Mouse (Mus musculus) lung, postnatal 0 days (tissue): Measurements from ENCODE around the gene Pls1. TPM values are rescaled to one million over a fixed set of nuclear protein-coding genes. Genes with fewer than 3 reads are reported as not detected.

Experiments
- ATAC-seq: fragments of 200-750 bp; cut with Nextera tagmentation; 2 replicates; pipeline ENCODE4 v1.8.0; 2017; ENCODE audit warnings: moderate library complexity
- DNase-seq: peaks from one replicate; pipeline ENCODE4 v3.0.0-alpha.2; 2016; ENCODE audit warnings: low spot score
- H3K27ac ChIP-seq: fragments of 300-500 bp; sonication (generic); 2 replicates; pipeline ENCODE4 v1.5.1; 2014; ENCODE audit warnings: antibody characterized with exemption, mild to moderate bottlenecking, low read length, mixed read lengths
- H3K27me3 ChIP-seq: fragments of 300-500 bp; sonication (generic); replicated peaks from 2 replicates; pipeline ENCODE4 v1.6.1; 2014; ENCODE audit warnings: low read length, mixed read lengths; ENCODE audit not compliant: insufficient read depth
- H3K36me3 ChIP-seq: fragments of 300-500 bp; sonication (generic); 2 replicates; pipeline ENCODE4 v1.6.1; 2014; ENCODE audit warnings: low read length, mixed read lengths; ENCODE audit not compliant: insufficient read depth
- H3K4me1 ChIP-seq: fragments of 300-500 bp; sonication (generic); 2 replicates; pipeline ENCODE4 v1.6.1; 2014; ENCODE audit warnings: antibody characterized with exemption, low read depth, low read length, mixed read lengths; ENCODE audit not compliant: insufficient read depth
- H3K4me2 ChIP-seq: fragments of 300-500 bp; sonication (generic); replicated peaks from 2 replicates; pipeline ENCODE4 v1.6.1; 2014; ENCODE audit warnings: low read depth, mild to moderate bottlenecking, low read length, moderate library complexity, mixed read lengths
- H3K4me3 ChIP-seq: fragments of 300-500 bp; sonication (generic); 2 replicates; pipeline ENCODE4 v1.5.1; 2014; ENCODE audit warnings: low read depth, low read length
- H3K9ac ChIP-seq: fragments of 300-500 bp; sonication (generic); replicated peaks from 2 replicates; pipeline ENCODE4 v1.6.1; 2014; ENCODE audit warnings: low read depth, mild to moderate bottlenecking
- H3K9me3 ChIP-seq: fragments of 300-500 bp; sonication (generic); 2 replicates; pipeline ENCODE4 v1.6.1; 2016; ENCODE audit warnings: low read length, mixed read lengths
- CTCF ChIP-seq: IDR thresholded peaks from 2 replicates; pipeline ENCODE4 v1.5.1; 2016; ENCODE audit warnings: antibody characterized with exemption, mild to moderate bottlenecking
- EP300 ChIP-seq: IDR thresholded peaks from 2 replicates; pipeline ENCODE4 v1.6.1; 2016; ENCODE audit warnings: antibody characterized with exemption, mild to moderate bottlenecking, control low read depth
- WGBS: fragments of 180-500 bp; shearing (Covaris S2); extraction: QIAGEN DNeasy Blood & Tissue Kit; methylation state at CpG from one replicate; pipeline ENCODE4 v1.1.7; 2014; 5-methylcytosine and 5-hydroxymethylcytosine counted together
- polyA plus RNA-seq: library from polyadenylated mRNA; unstranded; fragments of >200 nt; fragmentation: Nextera tagmentation; extraction: Ambion mirVana; gene quantifications from 2 replicates; pipeline ENCODE4 v1.2.1, GENCODE M21; 2015

The Pls1 gene
- polyA plus RNA-seq, 1 experiment from 2014 or later = 14.2 TPM

DNA sequence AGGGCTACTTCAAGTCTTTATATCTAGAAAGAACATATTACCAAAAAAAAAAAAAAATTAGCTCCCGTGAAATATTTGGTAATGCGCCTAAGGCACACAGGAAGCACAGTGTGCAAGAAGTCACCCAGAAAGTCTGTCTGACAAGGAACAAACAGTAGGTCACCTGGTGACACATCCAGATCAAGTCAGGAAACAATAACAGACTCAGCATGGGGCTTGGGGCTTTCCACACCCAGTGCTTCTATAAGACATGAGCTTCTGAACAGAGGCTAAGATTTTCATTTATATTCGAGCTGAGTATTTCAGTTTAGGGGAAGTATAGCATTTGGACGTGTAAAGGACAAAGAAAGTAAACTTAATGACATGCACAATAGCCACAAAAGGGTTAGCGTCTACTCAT lies 49.3 kb downstream of the Pls1 start:
- no peak for ATAC-seq
- Histone ChIP-seq H3K27me3 (no peaks in the 10 kb centered on the region), H3K4me1 (no peaks in the 10 kb centered on the region), H3K9me3 (no peaks in the 10 kb centered on the region), H3K36me3 (no peaks in the 10 kb centered on the region), H3K9ac (no peak overlapping the region), H3K4me2 (no peak overlapping the region), H3K27ac (no peak overlapping the region), H3K4me3 (no peak overlapping the region)
- WGBS = 85% methylated on average over 5 of the region's 5 CpGs
- DNase-seq = no peak
- no peak for TF ChIP-seq CTCF
- TF ChIP-seq EP300 = no peak

DNA sequence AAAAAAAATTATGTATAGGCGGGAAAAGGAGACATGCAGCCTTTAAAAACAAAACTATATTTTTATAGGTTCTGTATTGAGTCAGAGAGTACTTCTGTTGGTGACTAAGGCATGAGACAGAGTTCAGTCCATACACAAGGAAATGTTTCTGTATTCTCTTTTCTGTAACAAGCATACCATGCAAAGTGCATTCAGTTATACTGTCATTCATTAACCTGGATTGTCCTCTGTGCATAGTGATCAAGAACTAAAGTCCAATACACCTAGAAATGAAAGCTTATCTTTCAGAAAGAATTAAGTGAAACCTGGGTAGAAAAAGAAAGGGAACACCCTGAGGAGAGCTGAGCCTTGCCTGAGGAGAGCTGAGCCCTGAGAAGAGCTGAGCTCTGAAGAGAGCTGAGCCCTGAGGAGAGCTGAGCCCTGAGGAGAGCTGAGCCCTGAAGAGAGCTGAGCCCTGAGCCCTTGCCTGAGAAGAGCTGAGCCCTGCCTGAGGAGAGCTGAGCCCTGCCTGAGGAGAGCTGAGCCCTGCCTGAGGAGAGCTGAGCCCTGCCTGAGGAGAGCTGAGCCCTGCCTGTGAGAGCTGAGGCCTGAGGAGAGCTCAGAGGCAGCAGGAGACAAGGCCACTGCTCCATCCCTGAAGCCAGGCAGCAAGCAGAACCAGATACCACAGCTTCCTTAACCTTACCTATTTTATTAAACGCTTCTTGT lies 49.9 kb downstream of the Pls1 start:
- no peak for DNase-seq
- H3K9ac ChIP-seq = no peak overlapping the region
- H3K27me3 ChIP-seq = no peaks in the 10 kb centered on the region
- H3K36me3 ChIP-seq = no peaks in the 10 kb centered on the region
- no peaks in the 10 kb centered on the region for H3K4me1 ChIP-seq
- H3K27ac ChIP-seq = no peak overlapping the region
- no peak for ATAC-seq
- H3K4me3 ChIP-seq = no peak overlapping the region
- no peak overlapping the region for H3K4me2 ChIP-seq
- TF ChIP-seq CTCF (no peak), EP300 (no peak)
- 88% methylated on average over 2 of the region's 2 CpGs for WGBS
- H3K9me3 ChIP-seq = no peaks in the 10 kb centered on the region

DNA sequence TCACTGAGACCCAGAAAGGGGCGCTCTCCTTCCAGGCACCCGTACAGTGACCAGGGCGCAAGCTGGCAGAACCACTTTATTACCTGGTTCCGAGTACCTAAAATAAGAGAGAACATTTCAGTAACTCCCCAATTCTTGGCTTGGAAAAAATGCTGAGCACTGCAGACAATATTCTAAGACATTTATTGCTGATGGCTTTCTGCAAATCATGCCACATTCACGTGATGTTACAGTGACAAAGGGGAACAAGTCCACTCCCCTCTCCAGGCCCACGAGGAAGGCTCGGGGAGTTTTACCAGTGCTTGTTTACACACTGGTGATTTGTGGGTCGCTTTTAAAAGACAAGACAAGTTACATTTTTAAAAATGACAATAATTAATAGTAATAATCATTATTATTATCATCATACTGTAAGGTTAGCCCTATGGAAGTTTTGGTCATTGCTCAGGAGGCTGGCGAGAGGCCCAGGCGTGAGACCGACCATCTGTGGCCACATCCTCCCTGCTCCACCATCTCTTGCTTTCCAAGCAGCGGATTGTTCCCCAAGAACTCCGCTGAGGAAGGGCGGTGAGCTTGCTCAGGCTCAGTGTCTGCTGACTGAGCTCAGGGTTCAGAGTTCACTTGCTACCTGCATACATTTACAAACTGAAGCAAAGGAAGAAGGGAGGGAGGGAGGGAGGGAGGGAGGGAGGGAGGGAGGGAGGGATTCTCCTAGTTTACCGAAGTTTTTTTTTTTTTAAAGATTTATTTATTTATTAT lies 50.9 kb downstream of the Pls1 start:
- TF ChIP-seq EP300 = no peak
- TF ChIP-seq CTCF = no peak
- no peaks in the 10 kb centered on the region for H3K9me3 ChIP-seq
- 73% methylated on average over 15 of the region's 15 CpGs for WGBS

DNA sequence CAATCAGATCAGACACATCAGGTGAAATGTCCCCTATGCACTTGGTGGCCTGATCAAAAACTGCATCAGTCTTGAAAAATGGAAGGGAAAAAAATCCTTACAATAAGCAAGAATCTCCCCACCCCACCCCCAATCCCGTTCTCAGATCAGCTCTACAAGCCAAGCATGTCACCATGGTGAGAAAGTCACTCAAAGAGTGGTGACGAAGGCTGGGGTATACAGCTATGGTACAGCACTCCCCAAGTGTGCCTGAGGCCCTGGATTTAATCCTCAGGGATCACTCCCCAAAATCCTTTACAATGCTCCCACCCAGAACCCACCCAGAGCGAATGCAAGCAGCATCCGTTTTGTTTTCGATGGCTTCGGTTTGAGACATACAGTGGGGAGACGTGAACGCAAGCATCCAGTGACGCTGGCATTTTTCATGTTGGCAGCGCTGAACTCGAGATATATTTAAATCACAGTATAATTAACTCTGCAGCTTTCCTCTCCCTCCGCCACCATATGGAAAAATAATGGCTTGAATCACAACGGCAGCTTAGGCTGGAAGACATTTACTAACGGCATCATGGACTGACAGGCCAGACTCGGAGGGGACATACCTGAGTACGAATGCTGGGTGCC lies 60.1 kb downstream of the Pls1 start:
- Histone ChIP-seq H3K4me2 (no peak overlapping the region), H3K36me3 (no peaks in the 10 kb centered on the region), H3K27ac (no peak overlapping the region), H3K4me1 (no peaks in the 10 kb centered on the region), H3K4me3 (no peak overlapping the region), H3K27me3 (no peaks in the 10 kb centered on the region), H3K9ac (no peak overlapping the region), H3K9me3 (no peaks in the 10 kb centered on the region)
- no peak for ATAC-seq
- TF ChIP-seq EP300 (no peak), CTCF (no peak)
- no peak for DNase-seq
- 82% methylated on average over 16 of the region's 16 CpGs for WGBS

More for the DNA sequence above, 50.9 kb downstream of the Pls1 start:
- Histone ChIP-seq H3K27me3 (no peaks in the 10 kb centered on the region), H3K4me1 (no peaks in the 10 kb centered on the region), H3K9ac (no peak overlapping the region), H3K36me3 (no peaks in the 10 kb centered on the region), H3K4me2 (no peak overlapping the region), H3K4me3 (no peak overlapping the region), H3K27ac (no peak overlapping the region)
- ATAC-seq (no peak), DNase-seq (no peak)

DNA sequence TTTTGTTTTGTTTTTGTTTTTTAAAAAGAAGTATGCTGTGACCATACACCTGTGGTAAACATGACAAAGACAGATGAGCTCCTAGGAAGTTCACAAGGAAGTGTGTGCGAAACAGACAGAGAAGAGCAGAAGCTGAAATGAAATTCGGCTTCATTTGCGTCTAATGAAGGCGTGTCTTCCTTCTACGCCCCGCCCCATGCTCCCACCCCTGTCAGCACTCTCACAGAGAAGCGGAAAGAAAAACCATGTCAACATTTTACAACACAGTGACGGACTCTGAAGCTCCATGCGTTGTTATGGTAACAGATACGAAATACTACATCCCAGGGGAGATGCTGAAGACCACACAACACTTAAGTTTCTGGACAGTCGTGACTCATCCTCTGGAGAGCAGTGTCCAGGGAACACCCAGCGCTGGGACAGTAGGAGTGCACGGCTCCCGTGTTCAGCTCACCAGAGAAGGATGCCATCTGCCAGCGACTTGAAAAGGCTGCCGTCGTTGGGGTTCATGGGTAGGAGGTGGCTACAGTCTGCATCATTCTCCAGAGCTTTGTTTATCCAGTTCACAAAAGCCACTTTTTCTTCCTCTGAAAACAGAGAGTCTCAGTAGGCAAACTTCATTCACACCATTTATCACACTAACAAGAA lies 61.3 kb downstream of the Pls1 start:
- Histone ChIP-seq H3K27ac (no peak overlapping the region), H3K4me1 (no peaks in the 10 kb centered on the region), H3K9ac (no peak overlapping the region), H3K36me3 (no peaks in the 10 kb centered on the region), H3K4me2 (no peak overlapping the region), H3K27me3 (no peaks in the 10 kb centered on the region), H3K9me3 (no peaks in the 10 kb centered on the region), H3K4me3 (no peak overlapping the region)
- DNase-seq (peak; percentile 28), ATAC-seq (peak; percentile 32)
- TF ChIP-seq CTCF (no peak), EP300 (no peak)
- 71% methylated on average over 17 of the region's 17 CpGs for WGBS

DNA sequence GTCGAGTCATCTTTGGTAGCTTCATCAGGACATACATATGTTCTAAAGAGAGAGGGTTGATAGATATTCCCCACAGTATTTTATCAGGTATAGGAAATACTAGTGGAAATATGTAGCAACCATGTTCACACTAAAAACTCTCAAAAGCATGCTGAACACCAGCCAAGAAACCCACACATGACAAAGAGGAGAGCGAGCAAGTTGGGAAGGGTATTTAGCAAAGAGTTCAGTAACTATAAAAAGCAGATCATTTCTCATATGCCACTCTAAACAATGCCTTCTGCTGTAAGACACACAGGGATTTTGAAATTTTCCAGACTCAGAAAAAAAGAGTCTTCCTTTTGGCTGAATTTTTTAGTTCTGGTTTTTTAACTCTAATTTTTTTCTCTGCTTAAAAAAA lies 73.4 kb downstream of the Pls1 start:
- no peaks in the 10 kb centered on the region for H3K36me3 ChIP-seq
- TF ChIP-seq CTCF (no peak), EP300 (no peak)
- WGBS = 65% methylated on average over 2 of the region's 2 CpGs
- H3K9me3 ChIP-seq = no peaks in the 10 kb centered on the region
- no peak for ATAC-seq
- no peak overlapping the region for H3K27ac ChIP-seq
- no peaks in the 10 kb centered on the region for H3K4me1 ChIP-seq
- no peak overlapping the region for H3K4me3 ChIP-seq
- no peak overlapping the region for H3K9ac ChIP-seq
- no peaks in the 10 kb centered on the region for H3K27me3 ChIP-seq
- DNase-seq = no peak
- no peak overlapping the region for H3K4me2 ChIP-seq
